Mouse (Mus musculus) limb, embryonic 14.5 days (tissue): Measurements from ENCODE around the gene Ptrh2. TPM values are rescaled to one million over a fixed set of nuclear protein-coding genes. Genes with fewer than 3 reads are reported as not detected.
A peak's percentile ranks its signal among the peaks of the same experiment; 100 is the strongest.

Source experiments
- ATAC-seq: fragments of 200-750 bp; cut with Nextera tagmentation; 2 replicates; pipeline ENCODE4 v1.8.0; 2017; ENCODE audit warnings: low read depth, moderate number of reproducible peaks, moderate TSS enrichment; ENCODE audit not compliant: low FRiP score
- DNase-seq: peaks from one replicate; pipeline ENCODE4 v3.0.0-alpha.2; 2015; ENCODE audit warnings: low spot score
- H3K27ac ChIP-seq: fragments of 300-500 bp; sonication (generic); replicated peaks from 2 replicates; pipeline ENCODE4 v1.5.1; 2014; ENCODE audit warnings: low read depth, mild to moderate bottlenecking, low read length, moderate library complexity, mixed read lengths
- H3K27me3 ChIP-seq: fragments of 300-500 bp; sonication (generic); 2 replicates; pipeline ENCODE4 v1.6.1; 2014; ENCODE audit warnings: low read length, mixed read lengths; ENCODE audit not compliant: control insufficient read depth, insufficient read depth
- H3K36me3 ChIP-seq: fragments of 300-500 bp; sonication (generic); 2 replicates; pipeline ENCODE4 v1.6.1; 2014; ENCODE audit warnings: mild to moderate bottlenecking, low read length, moderate library complexity, mixed read lengths; ENCODE audit not compliant: control insufficient read depth, insufficient read depth
- H3K4me1 ChIP-seq: fragments of 300-500 bp; sonication (generic); 2 replicates; pipeline ENCODE4 v1.6.1; 2014; ENCODE audit warnings: antibody characterized with exemption, low read length, mixed read lengths; ENCODE audit not compliant: control insufficient read depth, insufficient read depth
- H3K4me2 ChIP-seq: fragments of 300-500 bp; sonication (generic); replicated peaks from 2 replicates; pipeline ENCODE4 v1.6.1; 2014; ENCODE audit warnings: low read depth, mild to moderate bottlenecking, low read length, moderate library complexity; ENCODE audit not compliant: severe bottlenecking
- H3K4me3 ChIP-seq: fragments of 300-500 bp; sonication (generic); replicated peaks from 2 replicates; pipeline ENCODE4 v1.5.1; 2014; ENCODE audit warnings: low read length
- H3K9ac ChIP-seq: fragments of 300-500 bp; sonication (generic); 2 replicates; pipeline ENCODE4 v1.6.1; 2014; ENCODE audit warnings: mild to moderate bottlenecking, low read depth, low read length, moderate library complexity; ENCODE audit not compliant: severe bottlenecking
- H3K9me3 ChIP-seq: fragments of 300-500 bp; sonication (generic); 2 replicates; pipeline ENCODE4 v1.6.1; 2016; ENCODE audit warnings: low read length; ENCODE audit not compliant: control insufficient read depth
- POLR2A ChIP-seq: fragments of 200-500 bp; IDR thresholded peaks from 2 replicates; pipeline ENCODE4 v1.8.0; 2012; ENCODE audit warnings: inconsistent platforms, mild to moderate bottlenecking, moderate library complexity, borderline replicate concordance; ENCODE audit not compliant: insufficient read depth, insufficient read length; ENCODE audit errors: extremely low read depth
- WGBS: fragments of 180-500 bp; shearing (Covaris S2); extraction: QIAGEN DNeasy Blood & Tissue Kit; methylation state at CpG from one replicate; pipeline ENCODE4 v1.1.7; 2014; 5-methylcytosine and 5-hydroxymethylcytosine counted together
- polyA plus RNA-seq, 2 experiments: library from polyadenylated mRNA; depleted of rRNA in 1 of 2; stranded (reverse) in 1 of 2; unstranded in 1 of 2; fragments of >200 nt; fragmentation: Nextera tagmentation in 1 of 2; extraction: Ambion mirVana in 1 of 2; gene quantifications; 2 replicates each; pipeline versions ENCODE4 v1.2.1 to v1.2.3; 2012 to 2014

Gene Ptrh2
- polyA plus RNA-seq (2012; rRNA removed) (13.4 and 19.1 TPM in 2 replicates), polyA plus RNA-seq (2014; fragmentation: Nextera tagmentation; extraction: Ambion mirVana) (31.3 and 32.3 TPM in 2 replicates)

GRCm38 (mm10) chr11:86683395-86684125 lies at the start of gene Ptrh2, which contains the start of gene Vmp1:
Gene Ptrh2, plus strand, starts transcription at chr11:86683985.
Gene Vmp1, minus strand, starts transcription at chr11:86683836.
- WGBS, result 3% methylated on average over 55 of the region's 56 CpGs
- H3K9me3 ChIP-seq, result no peaks in the 10 kb centered on the region
- H3K9ac ChIP-seq, result peak within 1 kb of the TSS; percentile 78
- ATAC-seq (peak; percentile 94), DNase-seq (peak; percentile 95)
- no peaks in the 10 kb centered on the region for H3K27me3 ChIP-seq
- H3K36me3 ChIP-seq, result peaks cover 6% of the 10 kb centered on the region
- peaks cover 14% of the 10 kb centered on the region for H3K4me1 ChIP-seq
- H3K27ac ChIP-seq, result peak within 1 kb of the TSS; percentile 88
- peak; percentile 26; the same call in 1 of the 2 replicates for TF ChIP-seq POLR2A
- peak within 1 kb of the TSS; percentile 76 for H3K4me2 ChIP-seq
- peak within 1 kb of the TSS; percentile 83 for H3K4me3 ChIP-seq

- no peak overlapping the region for H3K9ac ChIP-seq
- H3K27me3 ChIP-seq, result no peaks in the 10 kb centered on the region
- no peak for ATAC-seq
- no peak for TF ChIP-seq POLR2A
- no peak overlapping the region for H3K4me3 ChIP-seq
- H3K27ac ChIP-seq, result no peak overlapping the region
- H3K9me3 ChIP-seq, result no peaks in the 10 kb centered on the region
- peaks cover 17% of the 10 kb centered on the region; the same call in 1 of the 2 replicates for H3K36me3 ChIP-seq
- no peak overlapping the region for H3K4me2 ChIP-seq
- DNase-seq, result no peak
- 94% methylated on average over 6 of the region's 6 CpGs for WGBS
- H3K4me1 ChIP-seq, result no peaks in the 10 kb centered on the region
Observed at GRCm38 (mm10) chr11:86634396-86634795, 49.4 kb upstream of the Ptrh2 start.

- no peak for ATAC-seq
- H3K36me3 ChIP-seq, result peaks cover 19% of the 10 kb centered on the region
- no peak overlapping the region for H3K4me3 ChIP-seq
- 58% methylated on average over 2 of the region's 2 CpGs for WGBS
- no peak for DNase-seq
- H3K9ac ChIP-seq, result no peak overlapping the region
- H3K27ac ChIP-seq, result no peak overlapping the region
- no peaks in the 10 kb centered on the region for H3K9me3 ChIP-seq
- H3K4me2 ChIP-seq, result no peak overlapping the region
- H3K4me1 ChIP-seq, result no peaks in the 10 kb centered on the region
- no peak for TF ChIP-seq POLR2A
- no peaks in the 10 kb centered on the region for H3K27me3 ChIP-seq
Observed at GRCm38 (mm10) chr11:86637697-86638096, 46.1 kb upstream of the Ptrh2 start.

DNA sequence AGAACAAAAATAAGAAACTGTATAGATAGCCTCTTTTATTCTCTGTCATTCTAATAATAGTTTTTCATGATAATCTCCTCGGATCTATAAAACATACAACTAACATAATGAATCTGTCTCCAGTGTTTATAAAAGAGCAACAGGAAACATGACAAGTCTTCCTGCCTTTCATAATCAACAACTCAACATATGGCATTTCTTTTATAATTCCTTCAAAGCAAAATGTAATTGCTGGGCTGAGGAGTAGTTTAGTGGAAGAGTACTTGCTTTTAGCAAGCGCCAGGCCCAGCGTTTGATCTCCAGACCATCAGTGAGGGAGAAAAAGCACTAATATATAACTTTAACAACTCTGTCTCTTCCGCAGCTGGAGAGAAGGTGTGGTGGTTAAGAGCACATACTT lies 42.1 kb upstream of the Ptrh2 start:
- ATAC-seq (no peak), DNase-seq (no peak)
- WGBS, result 53% methylated on average over 4 of the region's 4 CpGs

DNA sequence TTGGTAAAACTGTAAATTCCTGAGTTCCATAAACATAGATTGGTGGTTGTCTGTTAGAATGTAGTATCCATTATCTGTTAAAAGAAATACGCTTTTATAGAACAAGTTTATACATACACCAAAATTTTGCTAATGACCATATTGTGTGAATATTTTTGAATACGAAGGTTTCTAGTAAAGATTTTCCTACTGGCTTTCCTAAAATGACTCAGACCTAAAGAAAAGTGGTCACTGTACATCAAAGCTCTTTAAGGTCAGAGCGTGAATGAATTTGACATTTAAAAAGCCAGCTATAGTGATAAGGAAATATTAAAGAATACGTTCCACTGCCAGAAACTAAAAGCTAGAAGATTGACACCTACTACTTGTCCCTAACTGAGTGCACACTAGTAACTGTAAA lies 39.2 kb upstream of the Ptrh2 start:
- no peak for DNase-seq
- no peaks in the 10 kb centered on the region for H3K27me3 ChIP-seq
- peaks cover 17% of the 10 kb centered on the region for H3K36me3 ChIP-seq
- TF ChIP-seq POLR2A, result no peak
- no peaks in the 10 kb centered on the region for H3K4me1 ChIP-seq
- H3K9ac ChIP-seq, result no peak overlapping the region
- ATAC-seq, result no peak
- H3K4me3 ChIP-seq, result no peak overlapping the region
- no peak overlapping the region for H3K27ac ChIP-seq
- H3K4me2 ChIP-seq, result no peak overlapping the region
- WGBS, result 92% methylated on average over 4 of the region's 4 CpGs
- no peaks in the 10 kb centered on the region for H3K9me3 ChIP-seq

More for the DNA sequence above, 42.1 kb upstream of the Ptrh2 start:
- Histone ChIP-seq H3K9ac (no peak overlapping the region), H3K36me3 (peaks cover 17% of the 10 kb centered on the region), H3K27ac (no peak overlapping the region), H3K9me3 (no peaks in the 10 kb centered on the region), H3K4me2 (no peak overlapping the region), H3K4me3 (no peak overlapping the region), H3K4me1 (no peaks in the 10 kb centered on the region), H3K27me3 (no peaks in the 10 kb centered on the region)
- no peak for TF ChIP-seq POLR2A
